Mouse (Mus musculus): Measurements from ENCODE around the gene Fam129b. TPM values are rescaled to one million over a fixed set of nuclear protein-coding genes. Genes with fewer than 3 reads are reported as not detected.
A peak's percentile ranks its signal among the peaks of the same experiment; 100 is the strongest.

The Fam129b gene
- total and polyA plus RNA-seq, 3 experiments: 0.53 to 20.7 (median 1.5) TPM

DNA sequence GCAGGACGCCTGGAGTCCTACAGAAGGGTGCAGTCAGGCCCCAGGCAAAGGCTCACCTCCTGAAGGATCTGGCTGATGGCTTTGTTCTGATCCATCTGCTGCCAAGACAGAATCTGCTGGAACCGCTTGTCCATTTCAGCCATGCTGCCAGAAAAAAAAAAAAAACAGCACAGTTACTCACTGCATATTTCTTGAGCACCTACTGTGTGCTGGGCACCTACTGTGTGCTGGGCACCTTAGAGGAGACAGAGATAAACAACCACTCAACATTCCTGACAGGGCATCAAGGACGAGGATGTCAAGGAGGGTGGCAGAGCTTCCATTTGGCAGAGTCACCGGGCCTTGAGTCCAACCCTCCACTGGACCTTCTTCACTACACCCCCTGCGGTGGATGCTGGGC is 62.8 kb downstream of the Fam129b start:
- Histone ChIP-seq H3K27me3 (ENCODE audit: insufficient read depth, low read length) (no peaks in the 10 kb centered on the region), H3K4me1 (ENCODE audit: insufficient read depth, low read depth, low read length) (0 out of 2 replicates have a peak, but pooled peaks cover 2% of the 10 kb centered on the region), H3K36me3 (replicated peaks) (peaks cover 83% of the 10 kb centered on the region), H3K4me3 (ENCODE audit: low read depth, low read length) (no peak overlapping the region), H3K9me3 (replicated peaks) (no peaks in the 10 kb centered on the region)
- no peak for TF ChIP-seq GATA1 (IDR thresholded peaks at IDR 0.05; ENCODE audit: borderline replicate concordance, low read length)
- TF ChIP-seq TAL1 (conservative IDR thresholded peaks at IDR 0.05; ENCODE audit: low read depth, low read length): no peak
- no peak for TF ChIP-seq GATA2 (IDR thresholded peaks at IDR 0.05; ENCODE audit: borderline replicate concordance, low read depth, low read length)
- TF ChIP-seq CTCF (IDR thresholded peaks at IDR 0.05; ENCODE audit: low read depth, low read length): no peak
- no peak for TF ChIP-seq POLR2AphosphoS5 (IDR thresholded peaks at IDR 0.05; ENCODE audit: insufficient replicate concordance, low read depth, low read length)
- DNase-seq (ENCODE audit: low spot score) (no peak), ATAC-seq (ENCODE audit: extremely low read depth, insufficient number of reproducible peaks, low FRiP score, poor library complexity, severe bottlenecking) (no peak)

DNA sequence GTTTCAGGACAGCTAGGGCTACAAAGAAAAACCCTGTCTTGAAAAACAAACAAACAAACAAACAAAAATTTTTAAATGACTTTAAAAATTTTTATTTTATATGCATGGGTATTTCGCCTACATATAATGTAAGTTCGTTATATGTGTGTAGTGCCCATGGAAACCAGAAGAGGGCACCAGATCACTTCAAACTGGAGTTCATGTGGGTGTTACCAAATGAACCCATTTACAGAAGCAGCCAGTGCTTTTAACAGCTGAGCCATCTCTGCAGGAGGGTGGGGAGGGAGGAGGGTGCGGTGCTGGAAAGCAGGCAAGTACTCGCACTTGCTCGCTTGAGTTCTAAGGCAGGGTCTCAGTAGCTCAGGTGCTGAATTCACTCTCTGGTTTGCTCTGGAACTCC is 63.5 kb downstream of the Fam129b start:
- ATAC-seq (ENCODE audit: extremely low read depth, insufficient number of reproducible peaks, low FRiP score, poor library complexity, severe bottlenecking) (no peak), DNase-seq (ENCODE audit: low spot score) (peak; percentile 34)
- peaks cover 79% of the 10 kb centered on the region for H3K36me3 ChIP-seq (replicated peaks)
- H3K4me1 ChIP-seq (ENCODE audit: insufficient read depth, low read depth, low read length): 0 out of 2 replicates have a peak, but pooled peaks cover 2% of the 10 kb centered on the region
- H3K27me3 ChIP-seq (ENCODE audit: insufficient read depth, low read length): no peaks in the 10 kb centered on the region
- H3K9me3 ChIP-seq (replicated peaks): no peaks in the 10 kb centered on the region
- H3K4me3 ChIP-seq (ENCODE audit: low read depth, low read length): no peak overlapping the region
- peak; percentile 32 for TF ChIP-seq CTCF (IDR thresholded peaks at IDR 0.05; ENCODE audit: low read depth, low read length)
- TF ChIP-seq GATA1 (IDR thresholded peaks at IDR 0.05; ENCODE audit: borderline replicate concordance, low read length): no peak
- no peak for TF ChIP-seq POLR2AphosphoS5 (IDR thresholded peaks at IDR 0.05; ENCODE audit: insufficient replicate concordance, low read depth, low read length)

DNA sequence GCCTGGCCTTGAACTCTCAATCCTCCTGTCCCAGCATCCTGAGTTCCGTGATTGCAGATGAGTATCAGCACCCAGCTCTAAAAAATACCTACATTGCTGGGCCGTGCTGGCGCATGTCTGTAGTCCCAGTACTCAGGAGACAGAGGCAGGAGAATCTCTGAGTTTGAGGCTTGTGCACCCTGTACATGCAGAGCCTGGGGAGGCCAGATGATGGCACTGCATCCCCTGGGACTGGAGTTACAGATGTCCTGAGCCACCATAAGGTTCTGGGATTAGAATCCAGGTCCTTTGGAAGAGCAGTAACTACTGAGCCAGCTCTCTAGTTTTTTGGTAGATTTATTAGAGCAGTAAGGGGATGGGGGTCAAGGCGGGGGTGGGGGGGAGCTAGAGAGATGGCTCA is 64.6 kb downstream of the Fam129b start:
- no peak for ATAC-seq (ENCODE audit: extremely low read depth, insufficient number of reproducible peaks, low FRiP score, poor library complexity, severe bottlenecking)
- Histone ChIP-seq H3K9me3 (replicated peaks) (no peaks in the 10 kb centered on the region), H3K4me3 (ENCODE audit: low read depth, low read length) (no peak overlapping the region), H3K27me3 (ENCODE audit: insufficient read depth, low read length) (no peaks in the 10 kb centered on the region), H3K4me1 (ENCODE audit: insufficient read depth, low read depth, low read length) (0 out of 2 replicates have a peak, but pooled peaks cover 2% of the 10 kb centered on the region), H3K36me3 (replicated peaks) (peaks cover 79% of the 10 kb centered on the region)
- no peak for DNase-seq (ENCODE audit: low spot score)
- TF ChIP-seq POLR2AphosphoS5 (IDR thresholded peaks at IDR 0.05; ENCODE audit: insufficient replicate concordance, low read depth, low read length) (no peak), GATA1 (IDR thresholded peaks at IDR 0.05; ENCODE audit: borderline replicate concordance, low read length) (no peak), CTCF (IDR thresholded peaks at IDR 0.05; ENCODE audit: low read depth, low read length) (no peak), TAL1 (conservative IDR thresholded peaks at IDR 0.05; ENCODE audit: low read depth, low read length) (no peak), GATA2 (IDR thresholded peaks at IDR 0.05; ENCODE audit: borderline replicate concordance, low read depth, low read length) (no peak)

DNA sequence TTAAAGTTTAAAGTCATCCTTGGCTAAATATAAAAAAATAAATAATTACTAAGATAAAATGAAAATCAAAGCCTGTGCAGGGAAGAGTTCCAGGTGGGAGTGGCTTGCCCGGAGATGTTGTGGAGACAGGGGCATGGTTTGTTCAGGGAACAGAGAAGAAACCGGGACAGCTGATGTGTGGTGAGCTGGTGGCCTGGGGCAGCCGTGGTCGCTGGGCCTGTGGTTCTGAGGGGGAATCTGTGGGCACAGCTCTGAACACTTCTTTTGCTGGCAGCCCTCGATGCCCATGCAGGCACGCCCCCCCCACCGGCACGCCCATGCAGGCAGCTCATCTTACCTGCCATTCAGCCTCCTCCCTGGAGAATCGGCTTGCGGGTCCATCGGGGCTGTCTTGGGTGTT is 71.5 kb downstream of the Fam129b start:
- no peaks in the 10 kb centered on the region for H3K4me1 ChIP-seq (ENCODE audit: insufficient read depth, low read depth, low read length)
- ATAC-seq (ENCODE audit: extremely low read depth, insufficient number of reproducible peaks, low FRiP score, poor library complexity, severe bottlenecking): no peak
- no peak overlapping the region for H3K4me3 ChIP-seq (ENCODE audit: low read depth, low read length)
- H3K9me3 ChIP-seq (replicated peaks): no peaks in the 10 kb centered on the region
- H3K27me3 ChIP-seq (ENCODE audit: insufficient read depth, low read length): no peaks in the 10 kb centered on the region
- DNase-seq (ENCODE audit: low spot score): no peak
- no peak for TF ChIP-seq CTCF (IDR thresholded peaks at IDR 0.05; ENCODE audit: low read depth, low read length)
- TF ChIP-seq GATA2 (IDR thresholded peaks at IDR 0.05; ENCODE audit: borderline replicate concordance, low read depth, low read length): no peak
- TF ChIP-seq TAL1 (conservative IDR thresholded peaks at IDR 0.05; ENCODE audit: low read depth, low read length): no peak
- no peak for TF ChIP-seq POLR2AphosphoS5 (IDR thresholded peaks at IDR 0.05; ENCODE audit: insufficient replicate concordance, low read depth, low read length)
- no peak for TF ChIP-seq GATA1 (IDR thresholded peaks at IDR 0.05; ENCODE audit: borderline replicate concordance, low read length)
- H3K36me3 ChIP-seq (replicated peaks): peaks cover 86% of the 10 kb centered on the region

DNA sequence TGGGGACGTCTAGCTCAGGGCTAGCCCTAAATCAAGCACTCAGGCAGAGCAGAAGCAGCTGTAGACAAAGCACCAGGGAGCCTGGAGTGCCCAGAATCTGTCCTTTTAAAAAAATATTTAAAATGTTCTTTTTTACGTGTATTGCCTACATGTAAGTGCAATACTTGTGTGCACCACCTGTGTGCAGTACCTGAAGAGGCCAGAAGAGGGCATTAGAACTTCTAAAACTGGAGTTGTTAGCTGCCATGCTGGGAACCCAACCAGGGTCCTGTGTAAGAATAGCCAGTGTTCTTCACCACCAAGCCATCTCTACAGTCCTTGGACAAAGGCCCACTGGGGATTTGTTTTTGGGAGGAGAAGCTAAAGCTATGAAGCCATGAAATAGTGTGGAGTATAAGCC is 78.7 kb downstream of the Fam129b start:
- H3K4me3 ChIP-seq (ENCODE audit: low read depth, low read length): no peak overlapping the region
- peaks cover 4% of the 10 kb centered on the region for H3K9me3 ChIP-seq (replicated peaks)
- ATAC-seq (ENCODE audit: extremely low read depth, insufficient number of reproducible peaks, low FRiP score, poor library complexity, severe bottlenecking): no peak
- no peaks in the 10 kb centered on the region for H3K27me3 ChIP-seq (ENCODE audit: insufficient read depth, low read length)
- H3K36me3 ChIP-seq (replicated peaks): peaks cover 91% of the 10 kb centered on the region
- no peak for DNase-seq (ENCODE audit: low spot score)
- TF ChIP-seq CTCF (IDR thresholded peaks at IDR 0.05; ENCODE audit: low read depth, low read length) (no peak), POLR2AphosphoS5 (IDR thresholded peaks at IDR 0.05; ENCODE audit: insufficient replicate concordance, low read depth, low read length) (no peak), GATA2 (IDR thresholded peaks at IDR 0.05; ENCODE audit: borderline replicate concordance, low read depth, low read length) (no peak), GATA1 (IDR thresholded peaks at IDR 0.05; ENCODE audit: borderline replicate concordance, low read length) (no peak), TAL1 (conservative IDR thresholded peaks at IDR 0.05; ENCODE audit: low read depth, low read length) (no peak)
- no peaks in the 10 kb centered on the region for H3K4me1 ChIP-seq (ENCODE audit: insufficient read depth, low read depth, low read length)

DNA sequence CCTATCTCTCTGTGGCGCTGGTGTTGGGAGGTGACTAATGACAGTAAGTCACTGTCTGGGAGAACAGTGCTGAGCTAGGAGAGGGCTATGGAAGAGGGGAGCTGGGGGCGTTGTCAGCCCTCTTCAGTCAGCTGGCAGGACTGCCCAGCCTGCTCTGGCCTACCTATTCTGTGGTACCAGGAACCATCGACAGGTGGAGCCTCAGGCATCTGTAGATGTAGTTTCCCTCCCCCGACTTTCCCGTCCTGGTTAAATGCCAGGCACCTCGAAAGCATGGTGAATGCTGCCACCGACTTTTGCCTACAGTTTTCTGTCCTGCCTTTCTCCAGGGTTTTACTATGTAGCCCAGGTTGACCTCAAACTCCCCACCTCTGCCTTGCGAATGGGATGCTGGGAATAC is 81.4 kb downstream of the Fam129b start:
- H3K4me1 ChIP-seq (ENCODE audit: insufficient read depth, low read depth, low read length): peaks cover 14% of the 10 kb centered on the region
- peaks cover 80% of the 10 kb centered on the region for H3K36me3 ChIP-seq (replicated peaks)
- no peak overlapping the region for H3K4me3 ChIP-seq (ENCODE audit: low read depth, low read length)
- TF ChIP-seq GATA1 (IDR thresholded peaks at IDR 0.05; ENCODE audit: borderline replicate concordance, low read length) (no peak), POLR2AphosphoS5 (IDR thresholded peaks at IDR 0.05; ENCODE audit: insufficient replicate concordance, low read depth, low read length) (no peak), CTCF (IDR thresholded peaks at IDR 0.05; ENCODE audit: low read depth, low read length) (no peak), GATA2 (IDR thresholded peaks at IDR 0.05; ENCODE audit: borderline replicate concordance, low read depth, low read length) (no peak), TAL1 (conservative IDR thresholded peaks at IDR 0.05; ENCODE audit: low read depth, low read length) (no peak)
- peaks cover 4% of the 10 kb centered on the region for H3K9me3 ChIP-seq (replicated peaks)
- no peak for DNase-seq (ENCODE audit: low spot score)
- ATAC-seq (ENCODE audit: extremely low read depth, insufficient number of reproducible peaks, low FRiP score, poor library complexity, severe bottlenecking): no peak
- no peaks in the 10 kb centered on the region for H3K27me3 ChIP-seq (ENCODE audit: insufficient read depth, low read length)

All from G1E (cell line).